Mouse (Mus musculus) thymus, postnatal 4 days (tissue): ENCODE data around the gene Slc35c2.
A peak's percentile ranks its signal among the peaks of the same experiment; 100 is the strongest.

ENCODE experiments used
- DNase-seq: peaks from one replicate; pipeline ENCODE4 v3.0.0; 2021

Gene Slc35c2

GRCm38 (mm10) chr2:165311577-165311976 lies 23.9 kb upstream of the Slc35c2 start:
- DNase-seq: no peak

GRCm38 (mm10) chr2:165310818-165311425 lies 23.3 kb upstream of the Slc35c2 start:
- DNase-seq: no peak

DNA sequence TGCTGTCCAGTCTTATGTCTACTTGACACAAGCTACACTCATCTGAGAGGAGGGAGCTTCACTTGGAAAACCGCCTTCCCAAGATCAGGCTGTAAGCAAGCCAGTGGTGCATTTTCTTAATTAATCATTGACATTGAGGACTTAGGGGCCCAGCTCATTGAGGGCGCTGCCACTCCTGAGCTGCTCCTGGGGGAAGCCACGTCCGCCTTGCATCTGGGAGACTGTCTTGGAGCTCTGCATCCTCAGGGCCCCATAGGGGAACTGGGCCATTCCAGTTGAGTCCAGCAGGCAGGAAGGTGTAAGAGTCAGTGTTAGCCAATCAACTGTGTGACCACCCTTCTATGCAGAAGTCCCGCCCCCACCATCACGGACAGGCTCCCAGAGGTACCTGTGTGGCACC lies 20.1 kb upstream of the Slc35c2 start:
- no peak for DNase-seq

DNA sequence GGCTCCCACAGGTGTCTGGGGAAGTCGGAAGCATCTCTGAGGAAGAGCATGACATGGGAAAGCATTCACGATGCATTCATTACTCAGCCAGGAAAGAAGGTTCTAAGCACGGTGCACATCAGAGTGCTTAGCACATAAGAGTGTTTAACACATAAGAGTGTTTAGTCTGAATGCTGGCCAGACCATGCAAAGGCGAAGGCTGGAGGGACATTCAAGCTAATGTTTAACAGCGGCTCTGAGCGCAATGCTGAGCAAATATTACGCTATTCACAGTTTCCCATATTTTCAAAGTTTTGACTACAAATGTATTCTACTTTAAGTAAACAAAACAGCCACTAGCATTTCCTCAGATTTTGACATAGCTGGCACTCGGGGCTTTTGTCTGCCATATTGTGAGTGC lies 17.8 kb upstream of the Slc35c2 start:
- no peak for DNase-seq

DNA sequence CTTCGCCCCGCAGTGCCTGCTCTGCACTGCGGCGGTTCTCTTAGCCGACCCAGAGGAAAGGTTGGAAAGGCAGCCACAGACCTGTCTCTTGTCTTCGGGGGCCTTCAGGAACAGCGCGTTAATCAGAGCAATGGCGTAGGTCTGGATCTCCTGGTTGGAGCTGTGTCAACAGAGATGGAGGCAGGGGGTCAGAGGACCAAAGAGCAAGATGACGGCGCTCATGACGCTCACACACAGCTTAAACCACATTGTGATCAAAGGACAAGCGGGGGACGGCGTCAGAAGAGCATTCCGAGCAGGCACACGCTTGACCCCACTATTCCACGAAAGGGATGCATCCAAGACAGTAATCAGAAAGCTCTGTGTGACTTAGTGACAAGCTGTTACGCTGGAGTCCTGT lies 17.1 kb upstream of the Slc35c2 start:
- DNase-seq: no peak

DNA sequence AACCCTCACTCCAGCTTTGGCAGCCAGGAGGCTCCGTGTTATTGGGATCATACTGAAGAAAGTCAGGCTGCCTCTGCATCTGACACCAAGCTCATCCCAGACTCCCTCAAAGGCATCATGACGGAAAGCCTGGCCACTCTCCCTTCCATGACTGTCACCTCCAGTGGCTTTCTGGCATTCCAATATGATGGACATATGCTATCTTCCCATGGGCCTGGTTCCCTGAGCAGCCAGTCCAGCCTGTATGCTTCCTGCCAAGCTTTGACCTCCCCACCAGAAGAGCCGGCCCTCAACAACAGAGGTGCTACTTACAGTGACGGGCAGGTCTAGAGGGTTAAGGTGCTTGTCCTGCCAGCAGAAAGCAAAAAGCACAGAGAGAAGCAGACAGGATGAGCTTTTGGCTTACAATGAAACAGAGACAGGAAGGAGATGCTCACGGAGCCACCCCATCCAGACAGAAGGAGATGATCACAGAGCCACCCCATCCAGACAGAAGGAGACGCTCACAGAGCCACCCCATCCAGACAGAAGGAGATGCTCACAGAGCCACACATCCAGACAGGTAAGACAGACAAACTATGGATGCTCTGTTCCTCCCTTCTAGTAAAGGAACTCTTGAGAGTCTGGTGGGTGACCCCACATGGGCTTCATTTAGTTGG lies 15.8 kb upstream of the Slc35c2 start:
- DNase-seq: no peak

DNA sequence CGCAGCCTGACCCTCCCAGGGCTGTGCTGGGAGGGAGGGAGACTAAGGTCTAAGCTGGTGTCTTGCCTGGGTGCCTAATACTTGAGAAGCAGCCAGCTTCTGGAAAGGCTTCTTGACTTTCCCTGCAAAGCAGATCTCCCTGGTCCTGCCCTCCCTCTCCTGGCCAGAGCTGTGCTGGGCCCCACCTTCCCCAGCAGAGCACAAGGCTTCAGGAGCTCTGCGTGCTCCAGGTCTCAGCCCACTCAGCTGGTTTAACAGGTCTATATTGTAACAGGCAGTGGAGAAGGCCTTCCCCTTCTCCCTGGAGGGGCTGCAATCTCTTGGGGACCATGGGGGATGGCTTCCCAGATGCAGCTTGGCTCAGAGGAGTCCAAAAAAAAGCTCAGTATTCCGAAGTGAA lies 13.7 kb upstream of the Slc35c2 start:
- no peak for DNase-seq

GRCm38 (mm10) chr2:165300885-165301284 lies 13.2 kb upstream of the Slc35c2 start:
- no peak for DNase-seq

GRCm38 (mm10) chr2:165300424-165300823 lies 12.8 kb upstream of the Slc35c2 start:
- no peak for DNase-seq

DNA sequence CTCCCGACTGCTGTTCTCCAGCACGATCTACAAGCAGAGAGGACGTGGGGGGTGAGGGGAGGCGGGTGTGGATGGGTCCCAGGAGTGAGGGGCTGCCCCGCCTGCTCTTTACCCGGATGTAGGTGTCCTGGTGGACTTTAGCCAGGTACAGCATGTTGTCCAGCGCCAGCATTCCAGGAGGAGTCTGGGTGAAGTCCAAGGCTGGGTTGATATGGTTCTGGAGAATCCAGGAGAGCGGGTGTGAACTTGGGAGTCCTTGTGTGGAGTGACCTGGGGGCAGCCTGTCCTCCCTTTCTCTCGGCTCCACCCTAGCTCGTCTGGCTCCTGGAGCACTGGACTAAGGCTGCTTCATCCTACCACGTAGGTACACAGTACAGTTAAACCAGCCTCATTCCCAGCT lies 9.8 kb upstream of the Slc35c2 start:
- DNase-seq: no peak

GRCm38 (mm10) chr2:165296571-165296970 lies 8.9 kb upstream of the Slc35c2 start:
- no peak for DNase-seq

DNA sequence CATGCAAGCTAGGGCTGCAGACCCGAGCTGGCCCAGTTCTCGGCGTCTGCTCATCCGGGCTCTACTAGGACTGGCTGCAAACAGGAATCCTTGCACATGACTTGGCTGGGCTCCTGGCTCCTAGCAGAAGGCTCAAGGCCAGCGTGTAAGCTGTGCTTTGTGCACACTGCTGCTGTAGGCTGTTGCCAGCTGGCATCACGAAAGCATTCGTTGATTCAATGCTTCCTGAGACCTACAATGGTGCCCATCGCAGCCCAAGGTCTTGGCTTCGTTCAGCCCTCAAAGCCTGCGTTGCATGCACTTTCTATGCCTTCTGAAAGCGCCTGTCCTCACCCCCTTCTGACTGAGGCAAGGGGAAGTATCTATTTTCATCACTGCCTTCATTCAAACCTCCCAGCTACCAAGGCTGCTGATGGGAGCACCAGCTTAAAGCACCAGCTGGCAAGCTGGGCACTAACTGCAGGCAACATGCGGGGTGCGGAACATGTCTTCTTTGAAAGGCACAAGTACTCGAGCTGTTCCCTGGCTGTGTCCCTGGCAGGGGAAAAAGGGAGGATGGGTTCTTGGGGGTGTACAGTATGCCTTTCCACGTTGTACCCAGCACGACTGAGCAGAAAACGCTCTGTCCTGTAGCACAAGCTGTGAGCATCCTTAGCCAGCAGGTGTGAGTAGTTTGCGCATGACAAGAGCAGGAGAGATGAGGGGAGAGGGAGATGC lies 804 bp upstream of the Slc35c2 start:
- no peak for DNase-seq

GRCm38 (mm10) chr2:165286361-165287201 lies 1.1 kb downstream of the Slc35c2 start:
- DNase-seq: peak; percentile 39

DNA sequence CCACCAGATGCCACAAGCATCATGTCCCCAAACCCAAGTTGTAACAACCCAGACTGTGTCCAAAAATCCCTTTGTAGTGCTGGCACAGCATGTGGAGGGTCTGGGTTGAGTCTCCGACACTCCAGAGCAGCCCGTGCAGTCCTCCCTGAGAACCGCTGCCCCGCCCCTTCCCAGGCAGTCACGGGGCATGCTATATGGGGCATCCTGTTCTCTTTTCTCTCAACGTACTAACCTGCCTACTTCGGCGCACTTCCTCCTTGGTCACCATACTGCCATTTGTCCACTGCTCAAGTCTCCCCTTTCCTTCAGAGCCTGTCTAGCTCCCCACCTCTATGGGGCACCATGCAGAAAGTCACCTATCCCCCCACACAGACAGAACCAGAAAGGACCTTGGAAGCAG lies 2.0 kb downstream of the Slc35c2 start:
- DNase-seq: peak; percentile 60

DNA sequence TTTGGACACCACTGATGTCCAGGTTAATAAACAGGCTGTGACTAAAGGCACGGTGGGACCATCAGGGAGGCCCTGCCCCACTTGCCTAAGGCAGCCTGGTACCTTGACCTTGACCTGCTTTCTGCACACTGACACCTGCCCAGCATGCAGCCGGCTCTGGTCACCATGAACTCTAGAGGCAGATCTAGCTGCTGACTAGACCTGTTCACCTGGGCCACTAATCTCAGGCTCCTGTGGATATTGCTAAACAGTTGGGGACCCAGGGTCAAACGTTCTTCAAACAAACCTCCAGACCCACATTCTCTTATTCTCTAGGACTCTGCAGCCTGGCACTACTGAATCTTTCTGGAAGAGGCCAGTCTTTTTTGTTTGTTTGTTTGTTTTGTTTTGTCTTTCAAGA lies 2.6 kb downstream of the Slc35c2 start:
- DNase-seq: no peak

DNA sequence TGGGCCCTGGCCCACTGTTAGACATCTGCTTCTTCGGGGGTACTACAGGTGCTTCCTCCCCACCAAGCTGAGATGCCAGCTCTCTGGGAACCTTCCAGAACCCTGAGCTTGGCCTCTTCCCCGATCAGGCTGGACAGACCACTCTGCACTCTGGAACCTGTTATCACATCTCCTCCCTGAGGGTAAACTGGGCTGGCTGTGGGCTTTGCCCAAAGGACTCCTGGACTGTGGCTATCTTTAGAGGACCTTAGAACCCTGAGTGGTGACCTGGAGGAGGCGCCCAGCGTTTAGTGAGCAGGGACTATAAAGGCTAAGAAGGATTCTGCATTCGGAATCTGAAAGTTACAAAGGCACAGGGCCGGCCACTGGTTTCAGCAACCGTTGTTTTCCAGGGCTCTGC lies 3.3 kb downstream of the Slc35c2 start:
- DNase-seq: no peak

- DNase-seq: no peak
Measured at GRCm38 (mm10) chr2:165283644-165284043, 4.0 kb downstream of the Slc35c2 start.

GRCm38 (mm10) chr2:165281779-165282311 lies 5.8 kb downstream of the Slc35c2 start:
- no peak for DNase-seq

GRCm38 (mm10) chr2:165279351-165279750 lies 8.3 kb downstream of the Slc35c2 start:
- DNase-seq: no peak

GRCm38 (mm10) chr2:165277188-165277740 lies 10.4 kb downstream of the Slc35c2 start:
- no peak for DNase-seq

DNA sequence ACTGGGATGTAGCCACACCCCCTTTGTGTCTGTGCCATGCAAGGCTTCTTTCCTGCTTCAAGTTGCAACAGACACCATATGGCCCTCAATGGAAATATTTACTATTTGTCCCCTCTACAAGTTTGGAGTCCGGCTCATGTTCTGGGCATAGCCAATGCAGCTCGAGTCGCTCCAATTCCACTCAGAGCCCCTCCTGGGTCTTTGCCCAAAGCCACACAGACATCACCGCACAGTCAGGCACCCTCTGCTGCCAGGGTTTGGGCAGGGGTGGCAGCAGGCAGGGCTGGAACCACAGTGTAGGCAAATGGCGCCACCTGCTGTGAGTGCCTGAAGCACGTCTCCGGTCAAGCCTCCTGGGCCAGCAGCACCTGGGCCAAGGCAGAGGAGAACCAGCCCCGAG lies 11.8 kb downstream of the Slc35c2 start:
- DNase-seq: peak; percentile 83

DNA sequence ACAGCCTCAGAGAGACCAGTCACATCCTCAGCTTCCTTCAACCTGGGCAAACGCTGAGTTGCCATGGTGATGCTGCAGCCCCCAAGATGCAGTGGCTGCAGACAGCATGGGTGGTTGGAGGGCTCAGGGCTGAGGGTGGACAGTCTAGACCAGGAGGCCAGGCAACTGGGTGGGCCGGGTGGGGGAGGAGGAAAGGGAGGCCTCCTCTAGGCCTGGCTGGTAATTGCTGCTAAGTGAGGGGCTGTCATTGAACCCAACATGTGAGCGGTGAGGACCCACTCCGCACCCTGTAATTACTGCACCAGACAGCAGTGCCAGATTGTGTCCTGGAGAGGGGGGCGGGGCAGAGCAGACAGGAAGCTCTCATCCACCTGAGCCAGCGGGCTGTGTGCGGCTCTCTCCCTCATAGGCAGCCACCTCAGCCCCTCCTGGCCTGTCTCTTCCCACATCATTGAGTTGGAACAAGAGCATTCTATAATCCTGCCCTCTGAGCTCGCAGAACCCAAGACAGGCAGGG lies 12.5 kb downstream of the Slc35c2 start:
- no peak for DNase-seq

- DNase-seq: no peak
Measured at GRCm38 (mm10) chr2:165273589-165273988, 14.1 kb downstream of the Slc35c2 start.
